Mouse (Mus musculus): ENCODE measurements around the gene Kalrn. TPM values are rescaled to one million over a fixed set of nuclear protein-coding genes. Genes with fewer than 3 reads are reported as not detected.
A peak's percentile ranks its signal among the peaks of the same experiment; 100 is the strongest.

The Kalrn gene
- total RNA-seq, 2 experiments from 2014 or later: 2.0 to 2.2 TPM

GRCm38 (mm10) chr16:34004128-34004578 is 569.2 kb downstream of the Kalrn start:
- ATAC-seq (replicated peaks; ENCODE audit: poor library complexity): peak; percentile 54

GRCm38 (mm10) chr16:34003566-34004127 is 569.7 kb downstream of the Kalrn start:
- ATAC-seq (replicated peaks; ENCODE audit: poor library complexity): no peak

GRCm38 (mm10) chr16:34000715-34001114 is 572.6 kb downstream of the Kalrn start:
- ATAC-seq (replicated peaks; ENCODE audit: poor library complexity): no peak

GRCm38 (mm10) chr16:33999388-33999787 is 573.9 kb downstream of the Kalrn start:
- ATAC-seq (replicated peaks; ENCODE audit: poor library complexity): peak; percentile 59; the same call in 1 of the 2 replicates

GRCm38 (mm10) chr16:33998011-33998410 is 575.3 kb downstream of the Kalrn start:
- no peak for ATAC-seq (replicated peaks; ENCODE audit: poor library complexity)

GRCm38 (mm10) chr16:33996030-33996429 is 577.3 kb downstream of the Kalrn start:
- peak; percentile 95 for ATAC-seq (replicated peaks; ENCODE audit: poor library complexity)

- no peak for ATAC-seq (replicated peaks; ENCODE audit: poor library complexity)
Measured at GRCm38 (mm10) chr16:33995496-33995895, 577.8 kb downstream of the Kalrn start.

GRCm38 (mm10) chr16:33994321-33994720 is 579.0 kb downstream of the Kalrn start:
- no peak for ATAC-seq (replicated peaks; ENCODE audit: poor library complexity)

- ATAC-seq (replicated peaks; ENCODE audit: poor library complexity): no peak
Measured at GRCm38 (mm10) chr16:33990712-33991111, 582.6 kb downstream of the Kalrn start.

- ATAC-seq (replicated peaks; ENCODE audit: poor library complexity): no peak
Measured at GRCm38 (mm10) chr16:33989106-33989505, 584.2 kb downstream of the Kalrn start.

GRCm38 (mm10) chr16:33988358-33989012 is 584.8 kb downstream of the Kalrn start:
- peak; percentile 92 for ATAC-seq (replicated peaks; ENCODE audit: poor library complexity)

- no peak for ATAC-seq (replicated peaks; ENCODE audit: poor library complexity)
Measured at GRCm38 (mm10) chr16:33986993-33987392, 586.3 kb downstream of the Kalrn start.

GRCm38 (mm10) chr16:33985372-33985771 is 588.0 kb downstream of the Kalrn start:
- ATAC-seq (replicated peaks; ENCODE audit: poor library complexity): peak; percentile 84

GRCm38 (mm10) chr16:33983712-33984111 is 589.6 kb downstream of the Kalrn start:
- no peak for ATAC-seq (replicated peaks; ENCODE audit: poor library complexity)

GRCm38 (mm10) chr16:33979855-33980254 is 593.5 kb downstream of the Kalrn start:
- ATAC-seq (replicated peaks; ENCODE audit: poor library complexity): no peak

GRCm38 (mm10) chr16:33967283-33967640 is 606.1 kb downstream of the Kalrn start:
- ATAC-seq (replicated peaks; ENCODE audit: poor library complexity): peak; percentile 67

- ATAC-seq (replicated peaks; ENCODE audit: poor library complexity): peak; percentile 93
Measured at GRCm38 (mm10) chr16:33966538-33967282, 606.6 kb downstream of the Kalrn start, which contains the start of gene Umps. TSS of gene Umps (minus strand) at chr16:33967038.

- no peak for ATAC-seq (replicated peaks; ENCODE audit: poor library complexity)
Measured at GRCm38 (mm10) chr16:33965878-33966537, 607.3 kb downstream of the Kalrn start.

GRCm38 (mm10) chr16:33963509-33963908 is 609.8 kb downstream of the Kalrn start:
- no peak for ATAC-seq (replicated peaks; ENCODE audit: poor library complexity)

GRCm38 (mm10) chr16:33954793-33955192 is 618.5 kb downstream of the Kalrn start:
- peak; percentile 38; the same call in 1 of the 2 replicates for ATAC-seq (replicated peaks; ENCODE audit: poor library complexity)

- no peak for ATAC-seq (replicated peaks; ENCODE audit: poor library complexity)
Measured at GRCm38 (mm10) chr16:33953008-33953407, 620.3 kb downstream of the Kalrn start.
